Mouse (Mus musculus) limb, embryonic 14.5 days (tissue): Measurements from ENCODE around the gene Gm5089. TPM values are rescaled to one million over a fixed set of nuclear protein-coding genes. Genes with fewer than 3 reads are reported as not detected.
A peak's percentile ranks its signal among the peaks of the same experiment; 100 is the strongest.

Experiments used
- ATAC-seq: fragments of 200-750 bp; cut with Nextera tagmentation; 2 replicates; pipeline ENCODE4 v1.8.0; 2017; ENCODE audit warnings: low read depth, moderate number of reproducible peaks, moderate TSS enrichment; ENCODE audit not compliant: low FRiP score
- DNase-seq: peaks from one replicate; pipeline ENCODE4 v3.0.0-alpha.2; 2015; ENCODE audit warnings: low spot score
- H3K27ac ChIP-seq: fragments of 300-500 bp; sonication (generic); replicated peaks from 2 replicates; pipeline ENCODE4 v1.5.1; 2014; ENCODE audit warnings: low read depth, mild to moderate bottlenecking, low read length, moderate library complexity, mixed read lengths
- H3K27me3 ChIP-seq: fragments of 300-500 bp; sonication (generic); 2 replicates; pipeline ENCODE4 v1.6.1; 2014; ENCODE audit warnings: low read length, mixed read lengths; ENCODE audit not compliant: control insufficient read depth, insufficient read depth
- H3K36me3 ChIP-seq: fragments of 300-500 bp; sonication (generic); 2 replicates; pipeline ENCODE4 v1.6.1; 2014; ENCODE audit warnings: mild to moderate bottlenecking, low read length, moderate library complexity, mixed read lengths; ENCODE audit not compliant: control insufficient read depth, insufficient read depth
- H3K4me1 ChIP-seq: fragments of 300-500 bp; sonication (generic); 2 replicates; pipeline ENCODE4 v1.6.1; 2014; ENCODE audit warnings: antibody characterized with exemption, low read length, mixed read lengths; ENCODE audit not compliant: control insufficient read depth, insufficient read depth
- H3K4me2 ChIP-seq: fragments of 300-500 bp; sonication (generic); replicated peaks from 2 replicates; pipeline ENCODE4 v1.6.1; 2014; ENCODE audit warnings: low read depth, mild to moderate bottlenecking, low read length, moderate library complexity; ENCODE audit not compliant: severe bottlenecking
- H3K4me3 ChIP-seq: fragments of 300-500 bp; sonication (generic); replicated peaks from 2 replicates; pipeline ENCODE4 v1.5.1; 2014; ENCODE audit warnings: low read length
- H3K9ac ChIP-seq: fragments of 300-500 bp; sonication (generic); 2 replicates; pipeline ENCODE4 v1.6.1; 2014; ENCODE audit warnings: mild to moderate bottlenecking, low read depth, low read length, moderate library complexity; ENCODE audit not compliant: severe bottlenecking
- H3K9me3 ChIP-seq: fragments of 300-500 bp; sonication (generic); 2 replicates; pipeline ENCODE4 v1.6.1; 2016; ENCODE audit warnings: low read length; ENCODE audit not compliant: control insufficient read depth
- POLR2A ChIP-seq: fragments of 200-500 bp; IDR thresholded peaks from 2 replicates; pipeline ENCODE4 v1.8.0; 2012; ENCODE audit warnings: inconsistent platforms, mild to moderate bottlenecking, moderate library complexity, borderline replicate concordance; ENCODE audit not compliant: insufficient read depth, insufficient read length; ENCODE audit errors: extremely low read depth
- WGBS: fragments of 180-500 bp; shearing (Covaris S2); extraction: QIAGEN DNeasy Blood & Tissue Kit; methylation state at CpG from one replicate; pipeline ENCODE4 v1.1.7; 2014; 5-methylcytosine and 5-hydroxymethylcytosine counted together
- polyA plus RNA-seq, 2 experiments: library from polyadenylated mRNA; depleted of rRNA in 1 of 2; stranded (reverse) in 1 of 2; unstranded in 1 of 2; fragments of >200 nt; fragmentation: Nextera tagmentation in 1 of 2; extraction: Ambion mirVana in 1 of 2; gene quantifications; 2 replicates each; pipeline versions ENCODE4 v1.2.1 to v1.2.3; 2012 to 2014

The Gm5089 gene
- polyA plus RNA-seq, 2 experiments: not detected

GRCm38 (mm10) chr14:122489041-122489440 is 38.1 kb upstream of the Gm5089 start:
- Histone ChIP-seq H3K27ac (no peak overlapping the region), H3K9ac (no peak overlapping the region), H3K36me3 (no peaks in the 10 kb centered on the region), H3K4me3 (no peak overlapping the region), H3K9me3 (no peaks in the 10 kb centered on the region), H3K4me2 (no peak overlapping the region; the same call in 1 of the 2 replicates), H3K4me1 (peaks cover 6% of the 10 kb centered on the region; the same call in 1 of the 2 replicates), H3K27me3 (peaks cover 71% of the 10 kb centered on the region)
- no peak for DNase-seq
- no peak for TF ChIP-seq POLR2A
- WGBS: 5% methylated on average over 5 of the region's 5 CpGs
- ATAC-seq: no peak

GRCm38 (mm10) chr14:122487366-122487765 is 36.5 kb upstream of the Gm5089 start:
- no peak overlapping the region for H3K9ac ChIP-seq
- 18% methylated on average over 5 of the region's 5 CpGs for WGBS
- H3K36me3 ChIP-seq: no peaks in the 10 kb centered on the region
- no peak overlapping the region for H3K27ac ChIP-seq
- peaks cover 6% of the 10 kb centered on the region; the same call in 1 of the 2 replicates for H3K4me1 ChIP-seq
- peaks cover 81% of the 10 kb centered on the region for H3K27me3 ChIP-seq
- DNase-seq: no peak
- H3K9me3 ChIP-seq: no peaks in the 10 kb centered on the region
- ATAC-seq: no peak
- no peak for TF ChIP-seq POLR2A
- H3K4me2 ChIP-seq: no peak overlapping the region
- H3K4me3 ChIP-seq: no peak overlapping the region

- no peak for ATAC-seq
- no peak overlapping the region for H3K9ac ChIP-seq
- no peaks in the 10 kb centered on the region for H3K9me3 ChIP-seq
- H3K36me3 ChIP-seq: no peaks in the 10 kb centered on the region
- 7% methylated on average over 1 of the region's 1 CpGs for WGBS
- H3K27me3 ChIP-seq: peaks cover 87% of the 10 kb centered on the region
- no peak for DNase-seq
- TF ChIP-seq POLR2A: no peak
- H3K4me2 ChIP-seq: no peak overlapping the region
- no peak overlapping the region for H3K27ac ChIP-seq
- H3K4me1 ChIP-seq: peaks cover 6% of the 10 kb centered on the region; the same call in 1 of the 2 replicates
- H3K4me3 ChIP-seq: no peak overlapping the region
Measured at GRCm38 (mm10) chr14:122486611-122487010, 35.7 kb upstream of the Gm5089 start.

GRCm38 (mm10) chr14:122485635-122486181 is 34.8 kb upstream of the Gm5089 start:
- H3K36me3 ChIP-seq: no peaks in the 10 kb centered on the region
- H3K27me3 ChIP-seq: peaks cover 87% of the 10 kb centered on the region
- peak overlapping the region; percentile 32; the same call in 1 of the 2 replicates for H3K4me2 ChIP-seq
- no peak for TF ChIP-seq POLR2A
- H3K9ac ChIP-seq: no peak overlapping the region
- no peaks in the 10 kb centered on the region for H3K9me3 ChIP-seq
- no peak for DNase-seq
- peaks cover 5% of the 10 kb centered on the region; the same call in 1 of the 2 replicates for H3K4me1 ChIP-seq
- 0 out of 2 replicates have a peak overlapping the region, but pooled peaks have one; percentile 5 for H3K4me3 ChIP-seq
- WGBS: 1% methylated on average over 12 of the region's 12 CpGs
- no peak overlapping the region for H3K27ac ChIP-seq
- ATAC-seq: no peak

- Histone ChIP-seq H3K27ac (no peak overlapping the region), H3K4me2 (peak overlapping the region; percentile 32), H3K27me3 (peaks cover 84% of the 10 kb centered on the region), H3K36me3 (no peaks in the 10 kb centered on the region), H3K4me3 (0 out of 2 replicates have a peak overlapping the region, but pooled peaks have one; percentile 5), H3K9ac (no peak overlapping the region), H3K9me3 (no peaks in the 10 kb centered on the region), H3K4me1 (no peaks in the 10 kb centered on the region)
- WGBS: 3% methylated on average over 24 of the region's 24 CpGs
- no peak for ATAC-seq
- TF ChIP-seq POLR2A: no peak
- no peak for DNase-seq
Measured at GRCm38 (mm10) chr14:122484844-122485551, 34.1 kb upstream of the Gm5089 start.
